Mouse (Mus musculus) MEL (cell line): Measurements from ENCODE around the gene Gpbar1. TPM values are rescaled to one million over a fixed set of nuclear protein-coding genes. Genes with fewer than 3 reads are reported as not detected.
A peak's percentile ranks its signal among the peaks of the same experiment; 100 is the strongest.

Experiments used
- DNase-seq: peaks from one replicate; pipeline ENCODE4 v3.0.0; 2011; ENCODE audit warnings: low read depth, low spot score
- H3K27ac ChIP-seq: 2 replicates; pipeline ENCODE4 v1.5.1; 2012; ENCODE audit warnings: low read depth, mild to moderate bottlenecking, control low read depth, low read length, moderate library complexity; ENCODE audit not compliant: control insufficient read depth
- H3K27me3 ChIP-seq, 2 experiments: fragments of 150-350 bp in 1 of 2; sonication (generic) in 1 of 2; 2 replicates each; pipeline ENCODE4 v1.6.1; 2012; ENCODE audit warnings: low read length in 2 of 2, mild to moderate bottlenecking in 2 of 2, improper control_type of control experiment in 1 of 2, moderate library complexity in 1 of 2; ENCODE audit not compliant: insufficient read depth in 2 of 2, control insufficient read depth in 1 of 2
- H3K36me3 ChIP-seq, 2 experiments: 2 replicates each; pipeline ENCODE4 v1.6.1; 2012 to 2014; ENCODE audit warnings: low read length in 2 of 2, improper control_type of control experiment in 1 of 2, inconsistent platforms in 1 of 2, mild to moderate bottlenecking in 1 of 2; ENCODE audit not compliant: insufficient read depth in 2 of 2, control insufficient read depth in 1 of 2
- H3K4me1 ChIP-seq, 2 experiments: fragments of 150-350 bp in 1 of 2; sonication (generic) in 1 of 2; 2 replicates each; pipeline ENCODE4 v1.6.1; 2012; ENCODE audit warnings: low read length in 2 of 2, improper control_type of control experiment in 1 of 2, mild to moderate bottlenecking in 1 of 2; ENCODE audit not compliant: insufficient read depth in 2 of 2, control insufficient read depth in 1 of 2
- H3K4me3 ChIP-seq, 2 experiments: fragments of 150-350 bp in 1 of 2; sonication (generic) in 1 of 2; 2 replicates each; pipeline ENCODE4 v1.5.1; 2012; ENCODE audit warnings: low read depth in 2 of 2, low read length in 2 of 2, mild to moderate bottlenecking in 2 of 2, moderate library complexity in 2 of 2, control low read depth in 1 of 2, improper control_type of control experiment in 1 of 2; ENCODE audit not compliant: control insufficient read depth in 1 of 2, insufficient read depth in 1 of 2
- H3K79me2 ChIP-seq: 2 replicates; pipeline ENCODE4 v1.6.1; 2012; ENCODE audit warnings: mild to moderate bottlenecking, low read length, moderate library complexity; ENCODE audit not compliant: control insufficient read depth, poor library complexity, insufficient read depth
- H3K9ac ChIP-seq: 2 replicates; pipeline ENCODE4 v1.6.1; 2012; ENCODE audit warnings: low read depth, mild to moderate bottlenecking, control low read depth, low read length, moderate library complexity; ENCODE audit not compliant: control insufficient read depth, poor library complexity, severe bottlenecking
- H3K9me3 ChIP-seq: fragments of 150-350 bp; sonication (generic); replicated peaks from 2 replicates; pipeline ENCODE4 v1.6.1; 2012; ENCODE audit warnings: mild to moderate bottlenecking, low read length, improper control_type of control experiment, moderate library complexity; ENCODE audit not compliant: insufficient read depth
- BHLHE40 ChIP-seq: IDR thresholded peaks from 2 replicates; pipeline ENCODE4 v1.6.1; 2012; ENCODE audit warnings: low read depth, mild to moderate bottlenecking, inconsistent platforms, low read length, improper control_type of control experiment, borderline replicate concordance
- CTCF ChIP-seq, 3 experiments: IDR thresholded peaks in 2 of 3; conservative IDR thresholded peaks in 1 of 3; 2 replicates each; pipeline ENCODE4 v1.5.1; 2011 to 2012; ENCODE audit warnings: low read length in 3 of 3, low read depth in 2 of 3, mild to moderate bottlenecking in 2 of 3, improper control_type of control experiment in 1 of 3, inconsistent platforms in 1 of 3, mixed read lengths in 1 of 3, moderate library complexity in 1 of 3; ENCODE audit not compliant: control insufficient read depth in 1 of 3, insufficient read depth in 1 of 3, poor library complexity in 1 of 3, severe bottlenecking in 1 of 3
- ETS1 ChIP-seq: IDR thresholded peaks from 2 replicates; pipeline ENCODE4 v1.6.1; 2012; ENCODE audit warnings: low read depth, mild to moderate bottlenecking, inconsistent platforms, low read length, improper control_type of control experiment, moderate library complexity
- HCFC1 ChIP-seq: IDR thresholded peaks from 2 replicates; pipeline ENCODE4 v1.6.1; 2012; ENCODE audit warnings: low read depth, mild to moderate bottlenecking, inconsistent platforms, low read length, improper control_type of control experiment, moderate library complexity
- MAFK ChIP-seq: IDR thresholded peaks from 2 replicates; pipeline ENCODE4 v1.6.1; 2011; ENCODE audit warnings: low read depth, mild to moderate bottlenecking, low read length, improper control_type of control experiment, borderline replicate concordance
- MXI1 ChIP-seq: IDR thresholded peaks from 2 replicates; pipeline ENCODE4 v1.6.1; 2011; ENCODE audit warnings: mild to moderate bottlenecking, low read depth, low read length, improper control_type of control experiment
- MYB ChIP-seq: IDR thresholded peaks from 2 replicates; pipeline ENCODE4 v1.6.1; 2011; ENCODE audit warnings: mild to moderate bottlenecking, low read depth, low read length, improper control_type of control experiment
- NELFE ChIP-seq: IDR thresholded peaks from 2 replicates; pipeline ENCODE4 v1.6.1; 2011; ENCODE audit warnings: low read depth, low read length, improper control_type of control experiment
- POLR2AphosphoS2 ChIP-seq: IDR thresholded peaks from 2 replicates; pipeline ENCODE4 v1.6.1; 2011; ENCODE audit warnings: low read length, improper control_type of control experiment
- POLR2AphosphoS5 ChIP-seq: IDR thresholded peaks from 2 replicates; pipeline ENCODE4 v1.6.1; 2012; ENCODE audit warnings: low read depth, borderline replicate concordance, mild to moderate bottlenecking, inconsistent platforms, low read length, moderate library complexity, mixed read lengths
- RAD21 ChIP-seq: IDR thresholded peaks from 2 replicates; pipeline ENCODE4 v1.6.1; 2011; ENCODE audit warnings: mild to moderate bottlenecking, low read depth, low read length, improper control_type of control experiment
- RCOR1 ChIP-seq: IDR thresholded peaks from 2 replicates; pipeline ENCODE4 v1.6.1; 2012; ENCODE audit warnings: low read depth, mild to moderate bottlenecking, inconsistent platforms, low read length, improper control_type of control experiment
- SIN3A ChIP-seq: IDR thresholded peaks from 2 replicates; pipeline ENCODE4 v1.6.1; 2012; ENCODE audit warnings: low read length, improper control_type of control experiment, inconsistent platforms
- USF1 ChIP-seq: IDR thresholded peaks from 2 replicates; pipeline ENCODE4 v1.6.1; 2014; ENCODE audit warnings: low read depth, mild to moderate bottlenecking, inconsistent platforms, low read length, improper control_type of control experiment, moderate library complexity
- USF2 ChIP-seq, 2 experiments: IDR thresholded peaks; 2 replicates each; pipeline ENCODE4 v1.6.1; 2011 to 2012; ENCODE audit warnings: improper control_type of control experiment in 2 of 2, low read length in 2 of 2, borderline replicate concordance in 1 of 2, inconsistent platforms in 1 of 2, low read depth in 1 of 2, mild to moderate bottlenecking in 1 of 2; ENCODE audit not compliant: insufficient read depth in 1 of 2
- ZC3H11A ChIP-seq: IDR thresholded peaks from 2 replicates; pipeline ENCODE4 v1.6.1; 2012; ENCODE audit warnings: low read depth, mild to moderate bottlenecking, inconsistent platforms, low read length, improper control_type of control experiment
- ZKSCAN1 ChIP-seq: IDR thresholded peaks from 2 replicates; pipeline ENCODE4 v1.6.1; 2012; ENCODE audit warnings: low read depth, mild to moderate bottlenecking, inconsistent platforms, low read length, improper control_type of control experiment, moderate library complexity
- ZNF384 ChIP-seq: IDR thresholded peaks from 2 replicates; pipeline ENCODE4 v1.6.1; 2012; ENCODE audit warnings: low read depth, mild to moderate bottlenecking, inconsistent platforms, low read length, improper control_type of control experiment
- polyA plus RNA-seq, 2 experiments: library from polyadenylated mRNA; stranded (reverse) in 1 of 2; unstranded in 1 of 2; fragments of >175 nt in 1 of 2; fragments of >200 nt in 1 of 2; gene quantifications; 2 replicates each; pipeline versions ENCODE4 v1.2.1 to v1.2.4; 2012; ENCODE audit warnings: low replicate concordance in 2 of 2, low read depth in 1 of 2; ENCODE audit not compliant: insufficient read length in 2 of 2, insufficient read depth in 1 of 2, missing spikeins in 1 of 2
- total RNA-seq: library from RNA; depleted of rRNA; stranded (reverse); fragments of 300-350 nt; gene quantifications from 2 replicates; pipeline ENCODE4 v1.2.3, GENCODE M21; 2012

The Gpbar1 gene
- total and polyA plus RNA-seq, 3 experiments = not detected

DNA sequence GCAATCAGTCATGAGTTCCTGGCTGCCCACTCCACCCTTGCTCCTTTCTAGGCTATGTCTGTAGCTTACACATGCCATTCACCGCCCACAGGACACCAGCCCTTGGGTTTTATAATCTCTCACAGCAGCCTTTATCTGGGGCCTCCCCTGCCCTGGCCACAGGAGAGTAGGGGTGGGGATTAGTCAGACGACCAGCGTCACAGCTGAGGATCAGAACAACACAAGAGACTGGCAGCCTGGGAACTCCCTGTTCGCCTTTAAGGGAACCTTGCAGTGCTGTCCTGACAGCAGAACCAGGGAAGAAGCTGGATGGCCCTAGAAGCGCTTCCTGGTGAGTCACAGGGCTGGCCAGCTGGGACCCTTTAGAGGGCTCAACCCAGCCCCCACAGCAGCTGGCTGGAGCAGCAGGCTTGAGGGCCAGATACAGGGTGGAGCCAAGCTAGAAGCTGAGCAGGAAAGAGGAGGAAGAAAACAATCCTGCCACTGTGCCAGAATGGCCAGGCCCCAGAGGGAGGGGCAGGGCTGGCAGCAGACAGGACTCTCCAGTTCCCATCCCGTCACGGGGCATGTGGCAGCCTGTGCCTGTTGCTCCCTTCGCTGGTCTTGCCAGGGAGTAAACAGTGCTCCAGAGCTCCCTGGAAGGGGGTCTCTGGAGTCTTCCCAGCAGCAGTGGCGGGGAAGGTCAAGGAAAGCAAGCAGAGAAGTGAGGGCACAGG, 17.3 kb downstream of the Gpbar1 start (continued):
- TF ChIP-seq POLR2AphosphoS2 = no peak
- peak; percentile 75 for TF ChIP-seq SIN3A
- no peak for TF ChIP-seq ZKSCAN1

DNA sequence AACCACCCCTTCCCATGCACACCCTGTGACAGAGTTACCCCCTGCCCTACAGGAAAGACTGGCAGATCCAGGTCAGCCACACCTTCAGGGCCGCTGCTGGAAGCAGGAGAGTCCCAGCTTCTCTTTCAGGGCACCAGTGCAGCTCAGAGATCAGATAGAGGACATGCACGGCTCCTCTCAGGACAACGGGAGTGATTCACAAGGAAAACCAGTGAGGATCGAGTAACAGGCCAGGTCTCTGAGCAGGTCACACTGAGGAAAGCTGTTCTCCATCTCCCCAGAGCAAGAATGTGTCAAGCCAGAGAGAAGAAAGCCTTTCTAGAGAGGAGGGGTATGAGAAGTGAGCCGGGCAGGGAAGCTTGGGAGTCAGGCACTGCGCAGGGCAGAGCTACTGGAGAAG, 18.1 kb downstream of the Gpbar1 start:
- DNase-seq = no peak
- TF ChIP-seq ZNF384 = no peak
- TF ChIP-seq MYB = no peak
- TF ChIP-seq MAFK = no peak
- TF ChIP-seq CTCF (IDR thresholded peaks at IDR 0.05 in 2 of 3, conservative IDR thresholded peaks at IDR 0.05 in 1 of 3; ENCODE audit: control insufficient read depth in 1 of 3, insufficient read depth in 1 of 3, low read depth in 2 of 3, low read length in 3 of 3, poor library complexity in 1 of 3, severe bottlenecking in 1 of 3) = no peak
- no peak for TF ChIP-seq MXI1
- TF ChIP-seq USF2 (IDR thresholded peaks at IDR 0.05; ENCODE audit: borderline replicate concordance in 1 of 2, insufficient read depth in 1 of 2, low read depth in 1 of 2, low read length in 2 of 2) = no peak
- TF ChIP-seq SIN3A = no peak
- TF ChIP-seq ETS1 = no peak
- TF ChIP-seq HCFC1 = no peak
- no peak for TF ChIP-seq RCOR1
- no peak for TF ChIP-seq POLR2AphosphoS5
- no peak for TF ChIP-seq BHLHE40
- TF ChIP-seq USF1 = no peak
- no peak; the same call in 1 of the 2 replicates for TF ChIP-seq NELFE
- TF ChIP-seq ZC3H11A = no peak
- Histone ChIP-seq H3K79me2 (peaks cover 4% of the 10 kb centered on the region), H3K27me3 (no peaks in the 10 kb centered on the region), H3K9me3 (no peaks in the 10 kb centered on the region), H3K36me3 (peaks cover 0 to 25% of the 10 kb centered on the region in 2 experiments), H3K9ac (no peak overlapping the region), H3K27ac (no peak overlapping the region), H3K4me3 (no peak overlapping the region), H3K4me1 (peaks cover 13 to 39% of the 10 kb centered on the region in 2 experiments)

DNA sequence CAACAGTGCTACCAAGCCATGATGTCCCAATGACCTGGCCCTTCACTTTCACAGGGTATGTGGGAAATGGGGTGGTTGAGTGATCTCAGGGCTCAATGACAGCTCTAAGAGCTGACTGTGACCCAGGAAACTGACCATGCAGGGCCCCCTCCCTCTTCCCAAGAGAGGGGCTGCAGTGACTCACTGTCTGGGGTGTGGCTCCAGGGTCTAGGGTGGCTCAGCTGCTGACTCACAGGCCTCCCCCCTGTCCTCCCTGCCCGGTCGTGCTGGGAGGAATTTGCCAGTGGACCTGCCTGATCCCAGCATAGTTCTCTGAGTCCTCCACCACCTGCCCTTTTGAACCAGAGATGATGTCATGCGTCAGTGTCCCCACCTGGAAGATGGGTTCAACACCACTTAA, 18.9 kb downstream of the Gpbar1 start:
- no peak overlapping the region for H3K9ac ChIP-seq
- TF ChIP-seq CTCF (IDR thresholded peaks at IDR 0.05 in 2 of 3, conservative IDR thresholded peaks at IDR 0.05 in 1 of 3; ENCODE audit: control insufficient read depth in 1 of 3, insufficient read depth in 1 of 3, low read depth in 2 of 3, low read length in 3 of 3, poor library complexity in 1 of 3, severe bottlenecking in 1 of 3) (no peak), SIN3A (no peak), RAD21 (no peak)
- H3K36me3 ChIP-seq = peaks cover 0 to 25% of the 10 kb centered on the region in 2 experiments

More for the DNA sequence above, 18.9 kb downstream of the Gpbar1 start:
- Histone ChIP-seq H3K9me3 (no peaks in the 10 kb centered on the region), H3K4me1 (peaks cover 13 to 39% of the 10 kb centered on the region in 2 experiments), H3K27ac (no peak overlapping the region), H3K27me3 (no peaks in the 10 kb centered on the region), H3K79me2 (peaks cover 8% of the 10 kb centered on the region), H3K4me3 (no peak overlapping the region)
- no peak for DNase-seq
